Mouse (Mus musculus) layer of hippocampus, adult 2 months (tissue): ENCODE results near the gene Mcts2. TPM values are rescaled to one million over a fixed set of nuclear protein-coding genes. Genes with fewer than 3 reads are reported as not detected.
A peak's percentile ranks its signal among the peaks of the same experiment; 100 is the strongest.

Experiments used
- DNase-seq, 2 experiments: peaks; one replicate each; pipeline ENCODE4 v3.0.0; 2022; ENCODE audit warnings: low spot score in 2 of 2
- H3K27ac ChIP-seq: fragments of 200-600 bp; 2 replicates; pipeline ENCODE4 v1.8.1; 2022
- H3K4me3 ChIP-seq: fragments of 200-600 bp; 2 replicates; pipeline ENCODE4 v1.8.1; 2022; ENCODE audit warnings: mild to moderate bottlenecking
- CTCF ChIP-seq: fragments of 200-600 bp; conservative IDR thresholded peaks from 2 replicates; pipeline ENCODE4 v1.8.1; 2022; ENCODE audit warnings: antibody characterized with exemption, mild to moderate bottlenecking, moderate library complexity
- total RNA-seq, 2 experiments: library from RNA; stranded (reverse); gene quantifications; 2 replicates each; pipeline ENCODE4 v1.2.3; 2021

Gene Mcts2
- total RNA-seq, 2 experiments from 2014 or later, result 18.8 to 20.8 TPM

GRCm38 (mm10) chr2:152670983-152671641 lies 15.7 kb upstream of the Mcts2 start:
- DNase-seq, result no peak
- no peak for TF ChIP-seq CTCF
- Histone ChIP-seq H3K4me3 (peak overlapping the region; percentile 95), H3K27ac (peak overlapping the region; percentile 96)

DNA sequence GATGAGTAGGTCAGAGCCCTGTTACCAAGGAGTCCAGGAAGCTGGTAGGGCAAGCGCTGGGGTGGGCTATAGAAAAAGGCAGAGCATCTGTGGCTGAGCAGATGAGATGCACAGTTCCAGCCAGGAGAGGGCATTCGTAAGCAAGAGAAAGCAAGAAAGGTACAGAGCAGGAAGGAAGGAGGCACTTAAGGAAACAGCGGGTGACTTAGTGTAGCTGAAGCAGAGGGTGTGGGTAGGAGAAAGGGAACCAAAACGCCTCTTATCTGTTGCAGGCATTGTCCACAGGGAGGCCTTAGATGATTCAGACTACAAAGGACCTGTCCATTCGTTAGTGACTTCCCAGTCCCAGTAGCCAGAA lies 15.2 kb upstream of the Mcts2 start:
- H3K4me3 ChIP-seq, result peak overlapping the region; percentile 95
- peak overlapping the region; percentile 96; the same call in 1 of the 2 replicates for H3K27ac ChIP-seq
- no peak for DNase-seq
- TF ChIP-seq CTCF, result peak; percentile 72

- Histone ChIP-seq H3K27ac (peak overlapping the region; percentile 96; the same call in 1 of the 2 replicates), H3K4me3 (peak overlapping the region; percentile 95)
- TF ChIP-seq CTCF, result no peak
- no peak for DNase-seq
These were observed 14.7 kb upstream of the Mcts2 start for GRCm38 (mm10) chr2:152672166-152672565.

DNA sequence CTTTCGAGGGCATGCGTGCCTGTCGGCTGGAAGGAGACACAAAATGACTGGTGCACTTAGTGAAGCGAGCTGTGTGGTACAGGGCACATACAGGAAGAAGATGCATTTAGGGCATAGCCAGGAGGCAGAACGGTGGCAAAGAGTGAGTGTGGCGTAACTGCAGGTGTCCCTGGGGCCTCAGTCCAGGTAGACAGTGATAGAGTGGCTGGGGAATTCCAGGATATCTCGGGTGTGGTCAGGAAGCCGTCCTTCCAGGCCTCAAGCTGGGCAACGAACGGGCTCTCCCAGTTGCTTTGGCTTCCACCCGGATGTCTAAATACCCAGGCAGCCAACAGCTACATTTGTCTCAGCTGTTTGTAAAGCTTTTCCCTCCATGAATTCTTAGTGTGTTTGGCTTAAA lies 12.7 kb upstream of the Mcts2 start:
- TF ChIP-seq CTCF, result no peak
- Histone ChIP-seq H3K4me3 (no peak overlapping the region), H3K27ac (peak overlapping the region; percentile 28; the same call in 1 of the 2 replicates)
- no peak for DNase-seq

GRCm38 (mm10) chr2:152675252-152675791 lies 11.5 kb upstream of the Mcts2 start:
- Histone ChIP-seq H3K27ac (peak overlapping the region; percentile 28; the same call in 1 of the 2 replicates), H3K4me3 (no peak overlapping the region)
- DNase-seq, result no peak
- no peak for TF ChIP-seq CTCF

DNA sequence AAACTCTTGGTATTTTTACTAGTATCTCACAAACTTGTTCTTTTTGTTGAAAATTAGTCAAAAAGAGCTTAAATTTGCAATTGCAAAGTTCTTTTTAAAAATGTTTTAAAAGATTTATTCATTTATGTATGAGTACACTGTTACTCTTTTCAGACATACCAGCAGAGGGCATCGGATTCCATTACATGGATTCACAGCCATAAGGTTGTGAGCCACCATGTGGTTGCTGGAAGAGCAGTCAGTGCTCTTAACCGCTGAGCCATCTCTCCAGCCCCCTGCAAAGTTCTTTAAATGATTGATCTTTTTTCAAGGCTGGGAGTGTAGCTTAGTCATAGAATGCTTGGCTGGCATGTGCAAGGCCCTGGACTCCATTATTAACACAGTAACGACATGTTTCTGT lies 8.5 kb upstream of the Mcts2 start:
- Histone ChIP-seq H3K4me3 (no peak overlapping the region), H3K27ac (no peak overlapping the region; the same call in 1 of the 2 replicates)
- TF ChIP-seq CTCF, result peak; percentile 90
- DNase-seq, result peak; percentile 58 to 59

DNA sequence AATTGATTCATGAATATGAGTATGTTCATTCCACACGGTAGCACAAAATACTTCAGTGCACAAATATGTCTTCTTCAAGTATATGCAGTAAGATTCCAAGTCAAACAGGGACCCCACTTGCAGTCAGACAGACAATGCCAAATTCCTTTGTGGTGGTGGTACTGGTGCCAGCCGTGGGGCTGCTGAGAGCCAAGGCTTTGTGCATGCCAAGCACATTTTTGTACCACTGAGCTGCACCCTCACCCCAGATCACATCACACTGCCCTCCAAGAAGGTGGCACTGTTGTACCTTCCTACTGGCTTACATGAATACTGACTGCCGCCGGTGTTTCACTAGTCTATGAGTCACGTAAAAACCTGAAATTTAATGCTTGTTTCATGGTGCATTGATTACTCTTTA lies 7.9 kb upstream of the Mcts2 start:
- no peak for DNase-seq
- H3K4me3 ChIP-seq, result no peak overlapping the region
- H3K27ac ChIP-seq, result peak overlapping the region; percentile 23; the same call in 1 of the 2 replicates
- TF ChIP-seq CTCF, result no peak

DNA sequence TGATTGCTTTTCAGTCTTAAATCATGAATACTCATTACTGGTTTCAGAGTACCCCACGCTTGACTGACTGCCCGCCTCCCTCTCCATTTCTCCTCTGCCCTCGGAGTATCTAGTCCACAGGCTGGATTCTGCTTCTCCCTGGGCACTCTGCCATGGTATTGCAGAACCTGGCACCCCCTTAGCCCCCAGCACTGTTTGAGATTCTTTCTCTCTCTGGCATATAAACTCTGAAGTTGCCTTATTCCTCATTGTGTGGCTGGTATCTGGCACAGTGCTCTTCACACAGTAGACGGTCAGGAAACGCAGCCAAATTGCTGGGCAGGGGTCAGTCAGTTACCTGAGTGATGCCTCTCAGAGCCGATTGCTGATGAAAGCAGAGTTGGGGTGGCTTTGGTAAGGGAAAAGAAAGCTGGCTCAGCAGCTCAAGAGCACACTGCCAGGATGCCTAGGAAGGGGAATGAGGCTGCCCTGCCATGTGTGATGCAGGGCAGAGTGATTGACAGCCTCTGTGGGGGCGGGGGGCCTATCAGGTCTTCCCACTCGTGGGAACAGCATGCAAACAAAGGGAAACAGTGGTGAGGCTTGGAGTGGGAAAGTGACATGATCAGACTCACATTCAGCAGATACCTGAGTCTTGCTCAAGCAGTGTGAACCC lies 7.0 kb upstream of the Mcts2 start:
- no peak for TF ChIP-seq CTCF
- no peak for DNase-seq
- peak overlapping the region; percentile 63; the same call in 1 of the 2 replicates for H3K27ac ChIP-seq

DNA sequence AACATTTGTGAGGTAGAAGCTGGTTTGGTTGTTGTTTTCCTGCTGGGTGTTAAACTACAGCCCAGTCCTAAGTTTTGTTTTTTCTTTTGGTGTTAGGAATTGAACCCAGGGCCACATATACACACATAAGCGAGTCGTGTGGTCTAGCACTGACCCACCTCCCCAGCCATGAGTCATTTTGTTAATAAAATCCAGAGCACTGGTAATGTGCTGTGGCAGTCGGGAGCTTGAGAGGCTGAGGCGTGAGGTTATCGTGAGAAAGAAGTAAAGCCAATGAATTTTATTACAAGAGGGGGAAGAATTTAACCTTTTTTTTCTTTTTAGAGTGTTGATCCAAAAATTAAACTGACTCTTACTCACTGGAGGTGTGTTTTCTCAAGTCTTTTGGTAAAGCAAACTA lies 3.7 kb upstream of the Mcts2 start:
- DNase-seq, result no peak

More for the DNA sequence above, 7.0 kb upstream of the Mcts2 start:
- peak overlapping the region; percentile 17; the same call in 1 of the 2 replicates for H3K4me3 ChIP-seq

DNA sequence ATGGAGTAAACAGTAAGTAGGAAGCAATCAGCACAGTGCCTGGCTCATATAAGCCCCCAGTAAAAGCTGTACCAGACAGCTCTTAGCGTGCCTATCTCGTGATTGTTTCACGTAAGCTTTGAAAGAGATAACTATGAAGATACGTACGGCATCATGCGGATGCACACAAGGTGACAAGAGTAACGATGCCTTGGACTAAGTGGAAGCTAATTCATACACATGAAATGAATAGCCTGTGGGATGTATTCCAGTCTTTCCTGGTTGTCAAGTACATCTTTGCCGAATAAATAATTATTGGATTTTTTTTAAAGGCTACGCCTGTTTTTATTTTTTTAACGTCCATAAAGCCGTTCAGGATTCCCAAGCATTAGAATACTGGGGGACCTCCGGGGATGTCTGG lies 436 bp upstream of the Mcts2 start:
- TF ChIP-seq CTCF, result no peak
- no peak for DNase-seq
- Histone ChIP-seq H3K4me3 (peak overlapping the region; percentile 48), H3K27ac (peak overlapping the region; percentile 88)

More for the DNA sequence above, 3.7 kb upstream of the Mcts2 start:
- no peak overlapping the region for H3K4me3 ChIP-seq
- H3K27ac ChIP-seq, result no peak overlapping the region; the same call in 1 of the 2 replicates
- no peak for TF ChIP-seq CTCF

GRCm38 (mm10) chr2:152691564-152692217 lies 4.9 kb downstream of the Mcts2 start:
- DNase-seq, result no peak
- Histone ChIP-seq H3K27ac (no peak overlapping the region), H3K4me3 (no peak overlapping the region)
- peak; percentile 58 for TF ChIP-seq CTCF

DNA sequence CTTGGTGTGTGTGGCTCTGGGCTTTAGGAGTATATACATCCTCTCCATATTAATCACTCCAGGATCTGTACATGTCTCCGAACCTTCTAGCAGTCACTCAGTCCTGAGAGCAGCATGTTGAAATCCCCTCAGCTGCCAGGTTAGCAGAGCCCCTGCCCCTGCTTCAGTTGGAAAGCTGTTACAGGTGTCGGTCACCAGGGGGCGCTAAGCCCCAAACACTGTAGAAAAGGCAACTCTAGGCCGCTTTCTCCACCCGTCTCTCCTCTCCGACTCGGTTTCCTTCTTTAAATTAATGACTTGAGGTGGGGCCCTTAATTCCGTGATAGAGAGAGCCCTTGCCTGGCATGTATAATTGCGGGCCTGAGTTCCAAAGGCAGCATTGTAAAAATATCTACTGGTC lies 6.4 kb downstream of the Mcts2 start:
- H3K27ac ChIP-seq, result peak overlapping the region; percentile 78
- peak; percentile 98 for TF ChIP-seq CTCF
- DNase-seq, result peak in 1 of 2 experiments; percentile 70
- H3K4me3 ChIP-seq, result peak overlapping the region; percentile 40

GRCm38 (mm10) chr2:152693735-152694134 lies 6.9 kb downstream of the Mcts2 start:
- H3K4me3 ChIP-seq, result peak overlapping the region; percentile 40

More at GRCm38 (mm10) chr2:152693735-152694134, 6.9 kb downstream of the Mcts2 start:
- no peak for TF ChIP-seq CTCF
- DNase-seq, result no peak
- H3K27ac ChIP-seq, result peak overlapping the region; percentile 78
